Mouse (Mus musculus) neural tube, embryonic 13.5 days (tissue): ENCODE measurements around the gene Ube2ql1. TPM values are rescaled to one million over a fixed set of nuclear protein-coding genes. Genes with fewer than 3 reads are reported as not detected.

ENCODE experiments used
- ATAC-seq: fragments of 200-750 bp; cut with Nextera tagmentation; 2 replicates; pipeline ENCODE4 v1.8.0; 2017; ENCODE audit warnings: low read depth, mild to moderate bottlenecking, moderate TSS enrichment, moderate library complexity
- H3K27ac ChIP-seq: fragments of 300-500 bp; sonication (generic); replicated peaks from 2 replicates; pipeline ENCODE4 v1.5.1; 2015; ENCODE audit warnings: moderate library complexity, mild to moderate bottlenecking, inconsistent platforms
- H3K27me3 ChIP-seq: fragments of 300-500 bp; sonication (generic); 2 replicates; pipeline ENCODE4 v1.6.1; 2015; ENCODE audit warnings: mild to moderate bottlenecking, inconsistent platforms
- H3K36me3 ChIP-seq: fragments of 300-500 bp; sonication (generic); 2 replicates; pipeline ENCODE4 v1.6.1; 2015; ENCODE audit warnings: mild to moderate bottlenecking, inconsistent platforms
- H3K4me1 ChIP-seq: fragments of 300-500 bp; sonication (generic); replicated peaks from 2 replicates; pipeline ENCODE4 v1.6.1; 2015; ENCODE audit warnings: inconsistent platforms
- H3K4me2 ChIP-seq: fragments of 300-500 bp; sonication (generic); 2 replicates; pipeline ENCODE4 v1.6.1; 2015; ENCODE audit warnings: inconsistent platforms, mild to moderate bottlenecking, moderate library complexity
- H3K4me3 ChIP-seq: fragments of 300-500 bp; sonication (generic); 2 replicates; pipeline ENCODE4 v1.5.1; 2015; ENCODE audit warnings: mild to moderate bottlenecking, inconsistent platforms
- H3K9ac ChIP-seq: fragments of 300-500 bp; sonication (generic); 2 replicates; pipeline ENCODE4 v1.6.1; 2015; ENCODE audit warnings: moderate library complexity, mild to moderate bottlenecking, inconsistent platforms
- H3K9me3 ChIP-seq: fragments of 300-500 bp; sonication (generic); 2 replicates; pipeline ENCODE4 v1.6.1; 2016; ENCODE audit warnings: inconsistent platforms
- WGBS: fragments of 180-500 bp; shearing (Covaris S2); methylation state at CpG from one replicate; pipeline ENCODE4 v1.1.7; 2015; 5-methylcytosine and 5-hydroxymethylcytosine counted together
- polyA plus RNA-seq: library from polyadenylated mRNA; unstranded; fragments of >200 nt; fragmentation: Nextera tagmentation; extraction: Ambion mirVana; gene quantifications from 2 replicates; pipeline ENCODE4 v1.2.1, GENCODE M21; 2015

The Ube2ql1 gene
- polyA plus RNA-seq, 1 experiment from 2014 or later, result 43.3 TPM

DNA sequence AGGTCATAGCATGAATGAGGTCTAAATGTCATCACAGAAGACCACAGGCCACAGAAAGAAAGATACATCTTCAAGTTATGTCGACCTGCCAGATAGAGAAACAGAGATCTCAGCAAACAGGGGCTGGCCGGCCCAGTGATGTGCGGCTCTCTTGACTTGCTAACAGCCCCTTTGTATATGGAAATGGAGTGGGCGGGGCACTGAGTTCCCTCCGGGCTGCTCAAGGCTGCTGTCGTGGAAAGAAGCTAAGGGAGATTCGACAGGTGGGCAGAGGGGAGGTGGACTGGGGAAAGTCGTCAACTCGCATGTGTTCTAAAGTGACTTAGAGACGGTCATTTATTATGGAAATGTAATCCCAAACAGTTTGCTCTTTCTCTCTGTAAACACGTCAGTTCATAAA lies 36.2 kb downstream of the Ube2ql1 start:
- ATAC-seq, result no peak
- no peak overlapping the region for H3K27ac ChIP-seq
- no peak overlapping the region for H3K4me3 ChIP-seq
- peaks cover 72% of the 10 kb centered on the region for H3K36me3 ChIP-seq
- no peaks in the 10 kb centered on the region for H3K27me3 ChIP-seq
- no peaks in the 10 kb centered on the region for H3K4me1 ChIP-seq
- H3K9me3 ChIP-seq, result no peaks in the 10 kb centered on the region
- WGBS, result 9% methylated on average over 11 of the region's 11 CpGs
- no peak overlapping the region for H3K4me2 ChIP-seq
- H3K9ac ChIP-seq, result no peak overlapping the region

- Histone ChIP-seq H3K4me3 (no peak overlapping the region), H3K4me2 (no peak overlapping the region), H3K4me1 (no peaks in the 10 kb centered on the region), H3K9me3 (no peaks in the 10 kb centered on the region), H3K9ac (no peak overlapping the region), H3K36me3 (peaks cover 63% of the 10 kb centered on the region), H3K27me3 (no peaks in the 10 kb centered on the region), H3K27ac (no peak overlapping the region)
- no peak for ATAC-seq
- WGBS, result 87% methylated on average over 4 of the region's 4 CpGs
Measured at GRCm38 (mm10) chr13:69701397-69701796, 38.3 kb downstream of the Ube2ql1 start.

DNA sequence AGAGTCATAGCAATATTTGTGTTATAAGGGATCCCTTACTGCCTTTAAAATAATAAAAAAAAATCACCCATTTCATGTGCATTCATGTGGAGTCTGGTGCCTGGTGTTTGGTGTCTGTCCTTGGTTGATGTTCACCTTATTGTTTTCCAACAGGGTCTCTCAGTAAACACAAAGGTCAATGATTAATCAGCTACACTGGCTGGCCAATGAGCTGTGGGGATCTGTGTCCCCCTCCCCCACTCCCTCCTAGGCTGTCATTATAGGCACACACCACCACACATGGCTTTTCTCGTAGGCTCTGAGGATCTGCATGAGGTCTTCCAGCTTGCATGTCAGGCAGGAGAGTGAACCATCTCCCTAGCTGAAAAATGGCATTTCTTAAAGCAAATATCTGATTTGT lies 38.9 kb downstream of the Ube2ql1 start:
- Histone ChIP-seq H3K36me3 (peaks cover 63% of the 10 kb centered on the region), H3K4me2 (no peak overlapping the region), H3K4me3 (no peak overlapping the region), H3K27ac (no peak overlapping the region), H3K27me3 (no peaks in the 10 kb centered on the region), H3K9me3 (no peaks in the 10 kb centered on the region), H3K9ac (no peak overlapping the region), H3K4me1 (no peaks in the 10 kb centered on the region)
- 22% methylated on average over 1 of the region's 1 CpGs for WGBS
- ATAC-seq, result no peak

- no peaks in the 10 kb centered on the region for H3K4me1 ChIP-seq
- ATAC-seq, result peak; percentile 77; the same call in 1 of the 2 replicates
- H3K27me3 ChIP-seq, result no peaks in the 10 kb centered on the region
- no peak overlapping the region for H3K27ac ChIP-seq
- H3K4me2 ChIP-seq, result no peak overlapping the region
- no peak overlapping the region for H3K9ac ChIP-seq
- no peak overlapping the region for H3K4me3 ChIP-seq
- H3K36me3 ChIP-seq, result peaks cover 25% of the 10 kb centered on the region
- 43% methylated on average over 13 of the region's 13 CpGs for WGBS
- H3K9me3 ChIP-seq, result no peaks in the 10 kb centered on the region
Measured at GRCm38 (mm10) chr13:69696333-69696991, 43.2 kb downstream of the Ube2ql1 start.

DNA sequence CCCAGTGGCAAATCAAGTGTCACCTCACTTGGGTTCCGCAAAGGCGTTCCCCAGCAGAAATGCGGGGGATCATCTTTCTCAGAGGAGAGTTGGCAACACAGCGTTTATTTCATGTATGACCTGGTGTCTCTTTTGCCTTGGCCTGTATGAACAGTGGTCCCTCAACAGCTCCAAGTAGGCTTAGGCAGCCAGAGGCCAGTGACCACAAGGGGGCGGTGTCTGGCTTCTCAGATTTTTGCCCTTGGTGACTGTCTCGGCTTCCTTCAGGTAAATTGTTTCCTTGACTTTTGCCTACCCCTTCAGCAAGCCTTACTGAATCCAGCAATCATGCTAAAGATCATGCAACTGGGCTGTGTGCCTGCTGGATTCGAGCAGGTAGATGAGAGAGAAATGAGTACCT lies 48.6 kb downstream of the Ube2ql1 start:
- H3K9me3 ChIP-seq, result no peaks in the 10 kb centered on the region
- H3K27ac ChIP-seq, result no peak overlapping the region
- no peak overlapping the region for H3K9ac ChIP-seq
- no peaks in the 10 kb centered on the region for H3K36me3 ChIP-seq
- H3K4me2 ChIP-seq, result no peak overlapping the region
- no peak overlapping the region for H3K4me3 ChIP-seq
- no peaks in the 10 kb centered on the region for H3K27me3 ChIP-seq
- WGBS, result 43% methylated on average over 7 of the region's 7 CpGs
- H3K4me1 ChIP-seq, result peaks cover 1% of the 10 kb centered on the region
- ATAC-seq, result no peak

DNA sequence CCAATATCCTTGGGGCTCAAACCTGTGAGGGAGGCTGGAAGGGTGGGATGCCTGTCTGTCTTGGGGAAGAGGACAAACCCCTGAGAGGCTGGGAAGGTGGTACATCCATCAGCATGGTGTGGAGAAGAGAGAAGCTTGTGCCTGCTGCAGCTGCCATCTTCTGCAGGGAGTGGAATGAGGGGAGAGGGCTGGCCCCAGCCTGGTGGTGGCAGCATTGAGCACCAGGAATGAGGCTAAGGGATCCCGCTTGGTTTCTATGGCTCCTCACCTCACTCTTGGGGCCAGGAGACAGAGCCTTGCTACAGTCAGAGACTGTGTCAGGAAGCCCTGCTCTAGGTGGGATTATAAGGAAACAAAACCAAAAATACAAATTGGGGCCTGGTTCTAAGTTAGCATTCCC lies 52.7 kb downstream of the Ube2ql1 start:
- no peak overlapping the region for H3K4me3 ChIP-seq
- no peaks in the 10 kb centered on the region for H3K36me3 ChIP-seq
- WGBS, result 37% methylated on average over 1 of the region's 1 CpGs
- H3K27me3 ChIP-seq, result no peaks in the 10 kb centered on the region
- peaks cover 15% of the 10 kb centered on the region for H3K4me1 ChIP-seq
- H3K9ac ChIP-seq, result no peak overlapping the region
- no peak overlapping the region for H3K4me2 ChIP-seq
- H3K9me3 ChIP-seq, result no peaks in the 10 kb centered on the region
- no peak overlapping the region for H3K27ac ChIP-seq
- ATAC-seq, result no peak

DNA sequence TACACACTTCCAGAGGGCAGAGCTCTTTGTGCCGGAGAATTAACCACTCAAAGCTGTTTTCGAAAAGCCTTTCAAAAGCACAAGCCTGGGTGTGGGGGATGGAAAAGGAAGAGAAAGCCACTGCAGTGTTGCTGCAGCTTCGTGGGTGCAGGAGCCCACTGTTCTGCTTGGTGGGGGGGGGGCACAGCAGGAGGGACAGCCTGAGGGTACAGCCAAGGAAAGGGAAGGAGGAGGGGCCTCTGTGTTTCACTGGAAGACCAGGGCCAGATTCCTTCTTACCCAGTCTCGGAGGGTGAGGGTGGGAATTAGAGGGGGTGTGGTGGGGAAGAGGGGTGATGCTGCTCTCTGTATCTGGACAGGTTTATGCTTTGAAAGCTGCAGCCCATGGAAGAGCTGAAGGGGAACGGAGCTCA lies 54.3 kb downstream of the Ube2ql1 start:
- peak; percentile 45; the same call in 1 of the 2 replicates for ATAC-seq
- H3K27me3 ChIP-seq, result no peaks in the 10 kb centered on the region
- H3K27ac ChIP-seq, result no peak overlapping the region; the same call in 1 of the 2 replicates
- no peaks in the 10 kb centered on the region for H3K9me3 ChIP-seq
- peaks cover 15% of the 10 kb centered on the region for H3K4me1 ChIP-seq
- no peaks in the 10 kb centered on the region for H3K36me3 ChIP-seq
- H3K4me2 ChIP-seq, result peak overlapping the region; percentile 18; the same call in 1 of the 2 replicates
- H3K9ac ChIP-seq, result peak overlapping the region; percentile 41; the same call in 1 of the 2 replicates
- WGBS, result 19% methylated on average over 5 of the region's 5 CpGs
- no peak overlapping the region for H3K4me3 ChIP-seq

DNA sequence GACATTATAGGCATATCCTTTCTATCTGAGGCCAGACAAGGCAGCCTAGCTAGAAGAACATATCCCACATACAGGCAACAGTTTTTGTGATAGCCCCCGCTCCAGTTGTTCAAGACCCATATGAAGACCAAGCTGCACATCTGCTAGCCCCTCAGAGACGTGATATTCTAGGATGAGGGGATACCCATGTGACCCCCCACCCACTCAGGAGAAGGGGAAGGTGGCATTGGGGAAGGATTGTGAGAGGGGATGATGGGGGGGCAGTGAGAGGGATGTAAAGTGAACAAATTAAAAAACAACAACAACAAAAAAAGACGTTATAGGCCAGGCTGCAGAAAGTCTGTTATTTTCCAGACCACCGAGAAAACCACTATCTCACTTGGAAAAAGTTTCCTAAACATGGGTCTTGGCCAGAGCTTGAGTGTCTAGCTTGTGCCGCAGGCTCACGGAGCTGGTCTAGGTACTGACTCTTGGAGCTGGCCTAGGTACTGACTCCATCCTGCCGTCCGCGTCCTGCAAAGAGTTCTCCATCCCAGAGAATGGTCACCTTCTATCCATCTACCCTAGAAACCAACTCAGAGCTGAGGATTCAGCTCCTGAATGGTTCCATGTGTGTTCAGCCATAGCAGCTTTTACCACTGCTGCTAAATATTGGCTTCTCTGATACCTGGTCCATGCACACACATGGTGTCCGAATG lies 65.6 kb downstream of the Ube2ql1 start:
- WGBS, result 67% methylated on average over 10 of the region's 10 CpGs
- no peaks in the 10 kb centered on the region for H3K4me1 ChIP-seq
- ATAC-seq, result no peak
- no peaks in the 10 kb centered on the region for H3K36me3 ChIP-seq
- no peak overlapping the region for H3K9ac ChIP-seq
- no peaks in the 10 kb centered on the region for H3K9me3 ChIP-seq
- H3K4me3 ChIP-seq, result no peak overlapping the region
- H3K4me2 ChIP-seq, result no peak overlapping the region
- H3K27ac ChIP-seq, result no peak overlapping the region
- no peaks in the 10 kb centered on the region for H3K27me3 ChIP-seq

DNA sequence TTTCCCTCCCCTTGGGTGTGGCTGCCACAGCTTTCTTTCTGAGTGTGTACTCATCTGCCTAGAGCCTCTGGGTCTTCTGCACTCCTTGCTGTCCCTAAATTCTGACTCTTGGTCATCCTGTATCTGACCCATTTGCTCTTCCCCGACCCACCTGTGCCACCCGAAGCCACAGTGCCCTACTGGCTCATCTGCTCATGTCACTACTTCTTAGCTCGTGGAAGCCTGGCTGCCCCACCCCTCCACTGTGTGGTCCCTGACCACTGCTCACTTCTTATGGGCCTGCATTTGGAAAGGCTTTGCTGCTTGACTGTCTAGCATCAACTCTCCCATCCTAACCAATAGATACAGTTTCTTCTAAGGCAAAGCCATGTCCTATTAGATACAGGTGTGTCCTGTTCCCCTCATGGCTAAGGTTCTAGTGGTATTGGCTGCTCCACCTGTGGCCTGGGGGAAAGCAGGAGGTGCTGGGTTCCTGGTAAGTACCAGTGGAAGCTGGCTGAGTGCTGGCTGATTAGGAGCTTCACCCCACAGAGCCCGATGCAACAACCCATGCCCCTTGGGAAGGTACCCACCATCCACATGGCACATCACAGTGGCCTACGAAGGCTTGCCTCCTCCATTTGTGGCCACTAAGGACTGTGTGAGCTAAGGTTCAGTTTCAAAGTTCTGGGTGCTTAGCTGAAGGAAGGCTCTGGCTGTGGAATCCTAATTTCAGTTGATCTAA lies 66.3 kb downstream of the Ube2ql1 start:
- Histone ChIP-seq H3K9me3 (no peaks in the 10 kb centered on the region), H3K27me3 (no peaks in the 10 kb centered on the region), H3K9ac (no peak overlapping the region), H3K4me1 (no peaks in the 10 kb centered on the region), H3K4me3 (no peak overlapping the region), H3K36me3 (no peaks in the 10 kb centered on the region), H3K4me2 (no peak overlapping the region), H3K27ac (no peak overlapping the region)
- ATAC-seq, result no peak
- WGBS, result 84% methylated on average over 5 of the region's 5 CpGs

GRCm38 (mm10) chr13:69672565-69672964 lies 67.1 kb downstream of the Ube2ql1 start:
- 91% methylated on average over 10 of the region's 10 CpGs for WGBS
- H3K4me3 ChIP-seq, result no peak overlapping the region
- no peaks in the 10 kb centered on the region for H3K27me3 ChIP-seq
- no peaks in the 10 kb centered on the region for H3K4me1 ChIP-seq
- no peak overlapping the region for H3K9ac ChIP-seq
- H3K27ac ChIP-seq, result no peak overlapping the region
- ATAC-seq, result no peak
- no peaks in the 10 kb centered on the region for H3K36me3 ChIP-seq
- no peak overlapping the region for H3K4me2 ChIP-seq
- no peaks in the 10 kb centered on the region for H3K9me3 ChIP-seq

DNA sequence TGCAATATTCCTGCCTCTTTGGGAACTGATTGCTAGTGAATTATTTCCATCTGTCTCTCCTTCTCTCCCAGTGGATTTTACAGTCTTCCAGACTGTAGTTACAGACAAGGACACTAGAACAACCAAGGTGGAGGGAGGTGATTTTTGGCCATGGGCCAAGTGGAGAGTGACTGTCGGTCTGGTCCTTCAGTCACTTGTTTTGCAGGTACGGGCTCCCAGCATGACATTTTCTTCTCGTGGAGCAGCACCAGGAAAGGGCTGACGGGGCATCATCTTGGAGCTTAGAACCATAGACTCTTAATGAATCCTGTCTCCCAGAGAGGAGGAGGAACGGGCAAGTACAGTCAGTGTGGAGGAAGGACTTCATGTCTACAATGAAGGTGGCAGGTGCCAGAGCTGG lies 67.6 kb downstream of the Ube2ql1 start:
- Histone ChIP-seq H3K4me2 (no peak overlapping the region), H3K27ac (no peak overlapping the region), H3K4me1 (no peaks in the 10 kb centered on the region), H3K27me3 (no peaks in the 10 kb centered on the region), H3K9ac (no peak overlapping the region), H3K36me3 (no peaks in the 10 kb centered on the region), H3K9me3 (no peaks in the 10 kb centered on the region), H3K4me3 (no peak overlapping the region)
- no peak for ATAC-seq
- 77% methylated on average over 5 of the region's 5 CpGs for WGBS

- no peaks in the 10 kb centered on the region for H3K27me3 ChIP-seq
- no peak overlapping the region for H3K9ac ChIP-seq
- 69% methylated on average over 3 of the region's 3 CpGs for WGBS
- no peak for ATAC-seq
- no peak overlapping the region for H3K4me2 ChIP-seq
- no peak overlapping the region for H3K27ac ChIP-seq
- H3K9me3 ChIP-seq, result no peaks in the 10 kb centered on the region
- H3K36me3 ChIP-seq, result no peaks in the 10 kb centered on the region
- H3K4me1 ChIP-seq, result no peaks in the 10 kb centered on the region
- H3K4me3 ChIP-seq, result no peak overlapping the region
Measured at GRCm38 (mm10) chr13:69654508-69654907, 85.2 kb downstream of the Ube2ql1 start.
